Mouse (Mus musculus) liver, embryonic 12.5 days (tissue): ENCODE data around the gene Tfcp2l1. TPM values are rescaled to one million over a fixed set of nuclear protein-coding genes. Genes with fewer than 3 reads are reported as not detected.
A peak's percentile ranks its signal among the peaks of the same experiment; 100 is the strongest.
"Not testable (repeated sequence)": the region's sequence is repeated elsewhere in the genome, so short reads cannot be mapped to it uniquely, and the experiment has no call there.

Experiments
- ATAC-seq: fragments of 200-750 bp; cut with Nextera tagmentation; 2 replicates; pipeline ENCODE4 v1.8.0; 2017; ENCODE audit warnings: moderate number of reproducible peaks, mild to moderate bottlenecking, moderate library complexity
- H3K27ac ChIP-seq: fragments of 300-500 bp; sonication (generic); 2 replicates; pipeline ENCODE4 v1.5.1; 2016; ENCODE audit warnings: mild to moderate bottlenecking
- H3K27me3 ChIP-seq: fragments of 300-500 bp; sonication (generic); replicated peaks from 2 replicates; pipeline ENCODE4 v1.6.1; 2016; ENCODE audit warnings: mild to moderate bottlenecking, moderate library complexity
- H3K36me3 ChIP-seq: fragments of 300-500 bp; sonication (generic); 2 replicates; pipeline ENCODE4 v1.6.1; 2016; ENCODE audit warnings: mild to moderate bottlenecking, moderate library complexity
- H3K4me1 ChIP-seq: fragments of 300-500 bp; sonication (generic); 2 replicates; pipeline ENCODE4 v1.6.1; 2016
- H3K4me2 ChIP-seq: fragments of 300-500 bp; sonication (generic); 2 replicates; pipeline ENCODE4 v1.6.1; 2016; ENCODE audit warnings: mild to moderate bottlenecking, moderate library complexity
- H3K4me3 ChIP-seq: fragments of 300-500 bp; sonication (generic); 2 replicates; pipeline ENCODE4 v1.5.1; 2016; ENCODE audit warnings: mild to moderate bottlenecking, moderate library complexity
- H3K9ac ChIP-seq: fragments of 300-500 bp; sonication (generic); 2 replicates; pipeline ENCODE4 v1.6.1; 2016; ENCODE audit warnings: mild to moderate bottlenecking, moderate library complexity
- H3K9me3 ChIP-seq: fragments of 300-500 bp; sonication (generic); replicated peaks from 2 replicates; pipeline ENCODE4 v1.6.1; 2016; ENCODE audit warnings: mild to moderate bottlenecking, moderate library complexity
- WGBS: fragments of 180-500 bp; shearing (Covaris S2); methylation state at CpG from one replicate; pipeline ENCODE4 v1.1.7; 2016; ENCODE audit not compliant: insufficient replicate concordance; 5-methylcytosine and 5-hydroxymethylcytosine counted together
- polyA plus RNA-seq: library from polyadenylated mRNA; unstranded; fragments of >200 nt; fragmentation: Nextera tagmentation; extraction: Ambion mirVana; gene quantifications from 2 replicates; pipeline ENCODE4 v1.2.1, GENCODE M21; 2016

The Tfcp2l1 gene
- 0.90 and 1.2 TPM in 2 replicates for polyA plus RNA-seq

- H3K36me3 ChIP-seq: no peaks in the 10 kb centered on the region
- H3K4me2 ChIP-seq: peak within 1 kb of the TSS; percentile 73
- ATAC-seq: peak; percentile 83
- peaks cover 49% of the 10 kb centered on the region for H3K27me3 ChIP-seq
- H3K4me1 ChIP-seq: peaks cover 9% of the 10 kb centered on the region
- H3K9ac ChIP-seq: peak within 1 kb of the TSS; percentile 15; the same call in 1 of the 2 replicates
- 2% methylated on average over 48 of the region's 48 CpGs for WGBS
- no peaks in the 10 kb centered on the region for H3K9me3 ChIP-seq
- H3K27ac ChIP-seq: no peak within 1 kb of the TSS
- peak within 1 kb of the TSS; percentile 53 for H3K4me3 ChIP-seq
These were observed at the start of gene Tfcp2l1 for GRCm38 (mm10) chr1:118627781-118628464. Tfcp2l1 (plus strand) TSS chr1:118627945.

- H3K9me3 ChIP-seq: no peaks in the 10 kb centered on the region
- H3K27ac ChIP-seq: no peak overlapping the region
- H3K9ac ChIP-seq: no peak overlapping the region
- no peak overlapping the region for H3K4me3 ChIP-seq
- no peaks in the 10 kb centered on the region for H3K27me3 ChIP-seq
- WGBS: 77% methylated on average over 2 of the region's 2 CpGs
- ATAC-seq: no peak
- peaks cover 54% of the 10 kb centered on the region for H3K36me3 ChIP-seq
- no peaks in the 10 kb centered on the region for H3K4me1 ChIP-seq
- H3K4me2 ChIP-seq: no peak overlapping the region
These were observed 47.5 kb upstream of the Tfcp2l1 start for GRCm38 (mm10) chr1:118580174-118580702.

- H3K4me2 ChIP-seq: no peak overlapping the region
These were observed 46.6 kb upstream of the Tfcp2l1 start for GRCm38 (mm10) chr1:118581179-118581578.

GRCm38 (mm10) chr1:118589721-118590120 is 38.0 kb upstream of the Tfcp2l1 start:
- ATAC-seq: no peak; the same call in 1 of the 2 replicates
- Histone ChIP-seq H3K4me1 (peaks cover 4% of the 10 kb centered on the region; the same call in 1 of the 2 replicates), H3K4me2 (no peak overlapping the region), H3K36me3 (peaks cover 56% of the 10 kb centered on the region), H3K27me3 (no peaks in the 10 kb centered on the region), H3K27ac (no peak overlapping the region), H3K9me3 (no peaks in the 10 kb centered on the region), H3K4me3 (no peak overlapping the region), H3K9ac (no peak overlapping the region)
- WGBS: 76% methylated on average over 5 of the region's 5 CpGs

More at GRCm38 (mm10) chr1:118581179-118581578, 46.6 kb upstream of the Tfcp2l1 start:
- Histone ChIP-seq H3K4me3 (no peak overlapping the region), H3K27me3 (no peaks in the 10 kb centered on the region), H3K36me3 (peaks cover 47% of the 10 kb centered on the region), H3K4me1 (no peaks in the 10 kb centered on the region), H3K9me3 (no peaks in the 10 kb centered on the region), H3K27ac (no peak overlapping the region), H3K9ac (no peak overlapping the region)
- no peak for ATAC-seq
- WGBS: 72% methylated on average over 8 of the region's 8 CpGs

GRCm38 (mm10) chr1:118592933-118593332 is 34.8 kb upstream of the Tfcp2l1 start:
- H3K4me1 ChIP-seq: peaks cover 15% of the 10 kb centered on the region
- no peaks in the 10 kb centered on the region for H3K27me3 ChIP-seq
- H3K36me3 ChIP-seq: peaks cover 75% of the 10 kb centered on the region
- H3K4me3 ChIP-seq: no peak overlapping the region
- 82% methylated on average over 4 of the region's 4 CpGs for WGBS
- no peak overlapping the region for H3K27ac ChIP-seq
- ATAC-seq: no peak
- no peaks in the 10 kb centered on the region for H3K9me3 ChIP-seq
- H3K9ac ChIP-seq: no peak overlapping the region
- no peak overlapping the region for H3K4me2 ChIP-seq

- Histone ChIP-seq H3K36me3 (peaks cover 86% of the 10 kb centered on the region), H3K9me3 (no peaks in the 10 kb centered on the region), H3K27ac (no peak overlapping the region), H3K4me2 (no peak overlapping the region), H3K4me3 (no peak overlapping the region), H3K9ac (no peak overlapping the region), H3K4me1 (peaks cover 15% of the 10 kb centered on the region), H3K27me3 (no peaks in the 10 kb centered on the region)
- WGBS: 36% methylated on average over 2 of the region's 2 CpGs
- peak; percentile 78 for ATAC-seq
These were observed 32.4 kb upstream of the Tfcp2l1 start for GRCm38 (mm10) chr1:118595395-118595794.

- Histone ChIP-seq H3K27ac (no peak overlapping the region), H3K4me1 (peaks cover 15% of the 10 kb centered on the region), H3K9ac (no peak overlapping the region), H3K4me2 (no peak overlapping the region), H3K9me3 (no peaks in the 10 kb centered on the region), H3K4me3 (no peak overlapping the region), H3K27me3 (no peaks in the 10 kb centered on the region), H3K36me3 (peaks cover 86% of the 10 kb centered on the region)
- ATAC-seq: no peak
- 77% methylated on average over 2 of the region's 2 CpGs for WGBS
These were observed 30.1 kb upstream of the Tfcp2l1 start for GRCm38 (mm10) chr1:118597475-118598213.

GRCm38 (mm10) chr1:118598339-118598738 is 29.4 kb upstream of the Tfcp2l1 start:
- ATAC-seq: no peak

GRCm38 (mm10) chr1:118613631-118614183 is 14.0 kb upstream of the Tfcp2l1 start:
- no peak overlapping the region for H3K4me3 ChIP-seq
- peak; percentile 68 for ATAC-seq
- H3K27me3 ChIP-seq: no peaks in the 10 kb centered on the region
- H3K9ac ChIP-seq: no peak overlapping the region
- H3K4me1 ChIP-seq: no peaks in the 10 kb centered on the region
- WGBS: 76% methylated on average over 3 of the region's 3 CpGs
- H3K27ac ChIP-seq: 0 out of 2 replicates have a peak overlapping the region, but pooled peaks have one; percentile 37
- H3K4me2 ChIP-seq: no peak overlapping the region
- peaks cover 4% of the 10 kb centered on the region for H3K36me3 ChIP-seq
- no peaks in the 10 kb centered on the region for H3K9me3 ChIP-seq

More at GRCm38 (mm10) chr1:118598339-118598738, 29.4 kb upstream of the Tfcp2l1 start:
- no peaks in the 10 kb centered on the region for H3K9me3 ChIP-seq
- no peak overlapping the region for H3K4me2 ChIP-seq
- H3K27ac ChIP-seq: no peak overlapping the region
- peaks cover 86% of the 10 kb centered on the region for H3K36me3 ChIP-seq
- H3K9ac ChIP-seq: no peak overlapping the region
- H3K4me3 ChIP-seq: no peak overlapping the region
- WGBS: 72% methylated on average over 3 of the region's 3 CpGs
- no peaks in the 10 kb centered on the region for H3K27me3 ChIP-seq
- H3K4me1 ChIP-seq: peaks cover 15% of the 10 kb centered on the region

GRCm38 (mm10) chr1:118621055-118621454 is 6.7 kb upstream of the Tfcp2l1 start:
- peaks cover 20% of the 10 kb centered on the region for H3K27me3 ChIP-seq
- not testable (repeated sequence) for H3K36me3 ChIP-seq, H3K4me3 ChIP-seq, H3K9me3 ChIP-seq, ATAC-seq, H3K27ac ChIP-seq, H3K4me2 ChIP-seq, H3K4me1 ChIP-seq, H3K9ac ChIP-seq
- WGBS: 62% methylated on average over 5 of the region's 5 CpGs

- Histone ChIP-seq H3K9ac (no peak overlapping the region), H3K9me3 (no peaks in the 10 kb centered on the region), H3K27ac (no peak overlapping the region), H3K4me2 (no peak overlapping the region), H3K4me3 (no peak overlapping the region), H3K27me3 (peaks cover 38% of the 10 kb centered on the region), H3K36me3 (no peaks in the 10 kb centered on the region), H3K4me1 (peaks cover 5% of the 10 kb centered on the region)
- ATAC-seq: no peak
- 41% methylated on average over 3 of the region's 3 CpGs for WGBS
These were observed 4.9 kb upstream of the Tfcp2l1 start for GRCm38 (mm10) chr1:118622857-118623256.

GRCm38 (mm10) chr1:118625461-118625860 is 2.3 kb upstream of the Tfcp2l1 start:
- H3K27me3 ChIP-seq: peaks cover 49% of the 10 kb centered on the region
- ATAC-seq: no peak
- no peaks in the 10 kb centered on the region for H3K9me3 ChIP-seq
- H3K4me1 ChIP-seq: peaks cover 9% of the 10 kb centered on the region
- no peaks in the 10 kb centered on the region for H3K36me3 ChIP-seq
- H3K9ac ChIP-seq: no peak overlapping the region
- 29% methylated on average over 6 of the region's 6 CpGs for whole genome bisulfite sequencing
- no peak overlapping the region for H3K4me2 ChIP-seq
- H3K27ac ChIP-seq: no peak overlapping the region
- no peak overlapping the region for H3K4me3 ChIP-seq
